Mouse (Mus musculus) urinary bladder, adult 2 months (tissue): Measurements from ENCODE around the gene Pard6b. TPM values are rescaled to one million over a fixed set of nuclear protein-coding genes. Genes with fewer than 3 reads are reported as not detected.

ENCODE experiments used
- DNase-seq: peaks from one replicate; pipeline ENCODE4 v3.0.0; 2022; ENCODE audit warnings: low spot score
- polyA plus RNA-seq: library from polyadenylated mRNA; depleted of rRNA; stranded (reverse); fragments of >200 nt; gene quantifications from 2 replicates; pipeline ENCODE4 v1.2.3, GENCODE M21; 2012; rRNA removed

Gene Pard6b
- polyA plus RNA-seq, 1 experiment, result 8.3 TPM

DNA sequence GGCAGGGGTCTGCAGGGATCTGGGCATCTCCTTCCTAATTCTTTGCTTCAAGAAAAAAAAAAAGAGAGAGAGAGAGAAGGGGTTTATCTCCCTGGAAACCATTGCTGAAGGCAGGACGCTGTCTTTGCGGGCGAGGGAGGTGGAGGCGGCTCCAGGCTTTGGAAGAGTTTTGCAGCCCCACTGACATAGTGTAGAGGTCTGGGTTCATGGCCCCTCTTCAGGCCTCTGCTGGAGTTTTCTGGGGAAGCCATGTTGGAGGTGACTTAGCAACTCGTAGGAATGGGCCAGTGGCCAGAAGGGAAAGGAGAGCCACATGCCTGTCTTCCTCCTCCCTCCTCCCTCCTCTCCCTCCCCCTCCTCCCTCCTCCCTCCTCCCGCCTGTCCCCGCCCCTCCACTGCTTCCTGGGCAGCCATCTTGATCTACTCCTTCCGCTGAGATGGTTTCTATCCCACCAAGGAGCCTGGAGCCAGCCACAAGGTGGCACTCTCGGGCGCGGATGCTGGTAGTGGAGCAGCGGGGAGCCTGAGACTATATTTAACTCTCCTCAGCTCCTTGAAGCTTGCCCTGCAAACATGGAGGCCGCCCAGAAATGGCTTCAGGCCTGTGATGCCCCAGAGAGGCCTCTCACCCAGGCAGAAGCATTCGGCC is 47.5 kb downstream of the Pard6b start:
- DNase-seq, result peak; percentile 56

DNA sequence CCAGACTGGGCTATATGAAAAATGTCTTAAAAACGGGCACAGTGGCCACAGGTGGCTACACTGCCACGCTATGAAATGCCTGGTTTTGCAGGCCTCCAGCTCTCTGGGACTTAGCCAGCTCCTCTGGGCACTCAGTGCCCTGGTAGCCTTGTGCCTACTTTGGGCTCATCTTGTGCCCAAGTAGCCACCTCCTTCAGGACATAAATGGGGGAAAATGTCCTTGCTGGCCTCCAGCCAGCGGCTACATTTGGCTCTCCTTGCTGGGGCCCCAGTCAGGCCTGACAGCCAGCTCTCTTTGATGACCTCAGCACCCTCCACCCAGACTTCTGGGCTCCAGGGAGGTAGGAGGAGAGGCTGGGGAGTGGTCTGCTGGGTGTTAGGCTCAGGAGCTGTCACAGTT is 49.2 kb downstream of the Pard6b start:
- no peak for DNase-seq

GRCm38 (mm10) chr2:168137161-168137560 is 56.4 kb downstream of the Pard6b start:
- no peak for DNase-seq

- no peak for DNase-seq
These were observed 63.0 kb downstream of the Pard6b start for GRCm38 (mm10) chr2:168143794-168144193.

DNA sequence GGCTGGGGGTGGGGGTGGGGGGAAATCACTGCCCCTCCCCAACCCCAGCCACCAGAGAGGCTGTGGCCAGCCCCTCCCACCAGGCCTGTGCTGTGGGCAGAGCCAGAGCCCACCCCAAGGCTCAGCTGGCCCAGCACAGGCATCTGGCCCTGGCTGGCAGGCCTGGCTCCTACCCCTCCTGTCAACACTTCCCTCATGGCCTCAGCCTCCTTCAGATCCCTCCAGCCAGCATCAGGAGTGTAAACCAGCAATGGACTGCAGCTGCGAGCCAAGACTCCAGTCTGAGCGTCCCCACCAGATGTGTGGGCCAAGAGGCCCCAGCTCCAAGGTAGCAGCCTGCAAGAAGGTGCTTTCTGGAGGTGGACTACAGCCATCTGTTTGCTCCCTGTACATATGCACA is 64.6 kb downstream of the Pard6b start:
- DNase-seq, result no peak

DNA sequence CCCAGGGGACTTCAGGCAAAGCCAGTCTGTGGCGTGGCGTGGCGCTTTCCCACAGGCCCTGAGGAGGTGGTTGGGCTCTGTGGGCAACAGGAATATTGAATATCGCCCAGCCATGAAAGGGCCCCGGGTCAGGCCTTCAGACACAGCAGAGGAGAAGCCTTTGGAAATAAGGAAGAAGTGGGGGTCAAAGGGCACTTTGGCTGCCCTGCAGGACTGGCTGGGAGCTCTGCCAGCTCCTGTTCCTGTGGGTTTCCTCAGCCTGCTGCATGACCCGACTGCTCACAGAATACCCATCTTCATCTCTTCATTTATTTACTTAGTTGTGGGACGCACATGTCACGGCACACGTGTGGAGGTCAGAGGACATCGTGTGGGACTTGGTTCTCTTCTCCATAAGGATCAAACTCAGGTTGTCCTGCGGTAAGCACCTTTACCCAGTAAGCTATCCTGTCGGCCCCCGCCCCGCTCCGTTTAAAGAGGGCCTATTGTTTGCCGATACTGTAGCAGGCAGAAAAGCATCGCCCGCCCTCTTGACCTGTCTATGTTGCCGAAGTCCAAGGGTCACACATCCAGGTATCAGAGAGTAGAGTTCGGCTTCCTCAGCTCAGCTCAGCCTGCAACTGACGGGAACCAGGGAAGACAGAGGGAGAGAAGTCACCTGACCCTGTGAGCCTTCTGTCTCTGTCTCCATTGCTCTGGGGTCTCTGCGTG is 67.1 kb downstream of the Pard6b start:
- no peak for DNase-seq

- no peak for DNase-seq
These were observed 68.4 kb downstream of the Pard6b start for GRCm38 (mm10) chr2:168149241-168149640.

Other genes starting within 250 kb of the Pard6b start
- 34.5 and 35.1 TPM in 2 replicates for gene Ptpn1, start 148.9 kb upstream of the Pard6b start, polyA plus RNA-seq
- gene Ripor3, start 70.4 kb upstream of the Pard6b start, polyA plus RNA-seq, result 8.4 and 10.6 TPM in 2 replicates
- 22.3 and 22.4 TPM in 2 replicates for gene Adnp, start 126.1 kb downstream of the Pard6b start, polyA plus RNA-seq
- gene Gm20716, start 149.4 kb downstream of the Pard6b start, polyA plus RNA-seq, result 30.3 and 39.7 TPM in 2 replicates
- gene Dpm1, start 149.6 kb downstream of the Pard6b start, polyA plus RNA-seq, result 14.9 and 19.4 TPM in 2 replicates
- 7.9 and 9.8 TPM in 2 replicates for gene Mocs3, start 149.6 kb downstream of the Pard6b start, polyA plus RNA-seq
- 3.4 and 16.5 TPM in 2 replicates for gene Kcng1, start 200.7 kb downstream of the Pard6b start, polyA plus RNA-seq